Mouse (Mus musculus) stomach, embryonic 16.5 days (tissue): ENCODE measurements around the gene Ip6k1. TPM values are rescaled to one million over a fixed set of nuclear protein-coding genes. Genes with fewer than 3 reads are reported as not detected.
A peak's percentile ranks its signal among the peaks of the same experiment; 100 is the strongest.

ENCODE experiments used
- ATAC-seq: fragments of 200-750 bp; cut with Nextera tagmentation; 2 replicates; pipeline ENCODE4 v1.8.0; 2017; ENCODE audit warnings: moderate number of reproducible peaks, moderate TSS enrichment; ENCODE audit not compliant: insufficient read depth, low FRiP score
- H3K27ac ChIP-seq: fragments of 300-500 bp; sonication (generic); 2 replicates; pipeline ENCODE4 v1.5.1; 2014; ENCODE audit warnings: low read length
- H3K27me3 ChIP-seq: fragments of 300-500 bp; sonication (generic); 2 replicates; pipeline ENCODE4 v1.6.1; 2014; ENCODE audit warnings: low read length, control low read depth, mixed read lengths; ENCODE audit not compliant: control insufficient read depth, insufficient read depth
- H3K36me3 ChIP-seq: fragments of 300-500 bp; sonication (generic); 2 replicates; pipeline ENCODE4 v1.6.1; 2014; ENCODE audit warnings: low read length; ENCODE audit not compliant: control insufficient read depth, insufficient read depth
- H3K4me1 ChIP-seq: fragments of 300-500 bp; sonication (generic); 2 replicates; pipeline ENCODE4 v1.6.1; 2014; ENCODE audit warnings: low read length, control low read depth, mixed read lengths; ENCODE audit not compliant: control insufficient read depth, insufficient read depth
- H3K4me2 ChIP-seq: fragments of 300-500 bp; sonication (generic); 2 replicates; pipeline ENCODE4 v1.6.1; 2014; ENCODE audit warnings: low read depth, low read length, mixed read lengths
- H3K4me3 ChIP-seq: fragments of 300-500 bp; sonication (generic); replicated peaks from 2 replicates; pipeline ENCODE4 v1.5.1; 2014; ENCODE audit warnings: mild to moderate bottlenecking, low read length
- H3K9ac ChIP-seq: fragments of 300-500 bp; sonication (generic); 2 replicates; pipeline ENCODE4 v1.6.1; 2014; ENCODE audit warnings: low read length
- H3K9me3 ChIP-seq: fragments of 300-500 bp; sonication (generic); replicated peaks from 2 replicates; pipeline ENCODE4 v1.6.1; 2016; ENCODE audit warnings: low read length, control low read depth; ENCODE audit not compliant: control insufficient read depth
- WGBS: fragments of 180-500 bp; shearing (Covaris S2); extraction: QIAGEN DNeasy Blood & Tissue Kit; methylation state at CpG from one replicate; pipeline ENCODE4 v1.1.7; 2014; 5-methylcytosine and 5-hydroxymethylcytosine counted together
- polyA plus RNA-seq: library from polyadenylated mRNA; unstranded; fragments of >200 nt; fragmentation: Nextera tagmentation; extraction: Ambion mirVana; gene quantifications from 2 replicates; pipeline ENCODE4 v1.2.1, GENCODE M21; 2015

Gene Ip6k1
- polyA plus RNA-seq, 1 experiment from 2014 or later = 50.5 TPM

DNA sequence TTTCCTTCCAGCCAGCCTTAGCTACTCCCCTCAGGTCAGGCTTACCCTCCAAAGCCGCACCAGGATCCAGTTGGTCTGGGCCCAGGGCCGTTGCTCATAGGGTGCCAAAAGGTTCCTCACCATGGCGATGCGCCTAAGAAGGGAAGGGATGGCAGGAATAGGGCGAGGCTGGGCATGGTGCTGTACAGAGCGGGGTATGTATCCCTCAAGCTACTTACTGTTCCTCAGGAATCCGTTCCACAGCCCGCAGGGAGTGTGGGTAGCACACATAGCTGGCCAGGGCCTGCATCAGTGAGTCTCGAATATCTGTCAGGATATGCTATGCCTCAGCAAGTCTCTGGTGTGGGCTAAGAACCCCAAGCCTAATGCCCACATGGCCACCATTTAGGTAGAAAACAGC is 56.0 kb downstream of the Ip6k1 start:
- H3K4me1 ChIP-seq = peaks cover 3% of the 10 kb centered on the region
- WGBS = 94% methylated on average over 9 of the region's 9 CpGs
- no peak for ATAC-seq
- no peak overlapping the region for H3K9ac ChIP-seq
- no peaks in the 10 kb centered on the region for H3K27me3 ChIP-seq
- no peak overlapping the region for H3K27ac ChIP-seq
- no peaks in the 10 kb centered on the region for H3K9me3 ChIP-seq
- no peak overlapping the region for H3K4me2 ChIP-seq
- peaks cover 14% of the 10 kb centered on the region for H3K36me3 ChIP-seq
- H3K4me3 ChIP-seq = no peak overlapping the region

DNA sequence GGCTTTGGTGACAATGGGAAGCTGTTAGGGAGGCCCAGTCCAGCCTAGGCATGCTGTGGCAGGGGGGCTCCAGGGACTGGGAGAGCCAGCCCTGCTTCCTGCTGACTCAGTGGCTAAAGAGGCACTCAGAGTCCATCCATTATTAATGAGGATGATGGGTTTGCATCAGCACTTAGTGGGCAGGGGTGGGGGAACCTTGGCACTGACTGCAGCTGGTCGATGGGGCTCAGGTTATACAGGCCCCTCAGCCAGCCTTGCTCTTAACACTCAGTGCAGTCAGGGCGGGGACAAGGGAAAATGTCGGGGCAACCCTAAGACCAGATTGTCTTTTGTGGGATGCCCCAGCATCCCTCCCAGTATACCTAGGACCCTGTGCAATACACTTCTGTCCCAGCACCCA is 59.8 kb downstream of the Ip6k1 start:
- no peaks in the 10 kb centered on the region for H3K27me3 ChIP-seq
- no peak overlapping the region for H3K4me3 ChIP-seq
- no peak for ATAC-seq
- 90% methylated on average over 3 of the region's 3 CpGs for WGBS
- no peak overlapping the region for H3K9ac ChIP-seq
- H3K36me3 ChIP-seq = peaks cover 9% of the 10 kb centered on the region
- no peaks in the 10 kb centered on the region for H3K9me3 ChIP-seq
- H3K27ac ChIP-seq = no peak overlapping the region
- H3K4me2 ChIP-seq = no peak overlapping the region
- no peaks in the 10 kb centered on the region for H3K4me1 ChIP-seq

DNA sequence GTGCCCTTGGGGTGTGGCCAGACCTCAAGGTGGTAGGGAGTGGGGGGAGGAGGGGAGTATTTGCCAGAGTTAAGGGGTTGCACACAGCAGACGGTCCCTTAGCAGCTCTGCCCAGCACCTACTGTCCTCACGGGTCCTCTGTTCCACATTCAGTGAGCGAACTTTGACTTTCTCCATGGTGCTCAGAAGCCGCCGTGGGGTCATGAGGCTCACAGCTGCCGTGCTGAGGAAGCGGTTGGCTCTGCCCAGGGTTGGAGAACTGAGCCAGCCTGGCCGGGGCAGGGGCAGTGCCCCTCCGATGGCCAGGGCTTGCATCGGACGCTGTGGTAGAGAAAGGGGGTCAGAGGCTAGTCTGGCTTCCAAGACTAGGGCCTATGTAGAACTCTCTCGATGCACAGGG is 61.1 kb downstream of the Ip6k1 start:
- Histone ChIP-seq H3K9ac (0 out of 2 replicates have a peak overlapping the region, but pooled peaks have one; percentile 29), H3K4me1 (no peaks in the 10 kb centered on the region), H3K4me3 (no peak overlapping the region), H3K4me2 (no peak overlapping the region), H3K36me3 (peaks cover 9% of the 10 kb centered on the region), H3K27ac (no peak overlapping the region), H3K9me3 (no peaks in the 10 kb centered on the region), H3K27me3 (no peaks in the 10 kb centered on the region)
- no peak for ATAC-seq
- WGBS = 78% methylated on average over 12 of the region's 12 CpGs

DNA sequence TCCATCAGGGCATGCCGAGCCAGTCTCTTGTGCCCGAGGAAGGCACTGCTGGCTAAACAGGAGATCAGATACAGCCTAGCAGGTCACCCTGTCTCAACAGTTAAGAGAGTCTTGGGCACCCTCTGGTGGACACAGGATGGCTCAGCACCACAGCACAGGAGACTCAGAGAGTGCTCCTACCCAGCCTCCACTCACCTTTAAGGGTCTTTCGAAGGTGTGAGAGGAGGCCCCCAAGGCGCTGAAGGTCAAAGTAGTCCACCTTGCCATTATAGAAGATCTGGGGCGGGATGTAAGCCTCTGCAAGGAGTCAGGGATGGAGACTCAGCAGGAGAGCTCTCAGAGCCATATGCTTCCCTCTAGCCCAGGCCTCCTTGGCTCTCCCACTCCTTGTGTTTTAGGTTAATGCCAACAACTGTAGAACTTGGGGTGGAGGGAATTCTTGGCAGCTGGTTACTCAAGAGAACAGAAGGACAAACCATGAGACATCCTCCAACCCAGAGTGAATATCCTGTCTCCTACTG is 63.2 kb downstream of the Ip6k1 start:
- H3K9ac ChIP-seq = no peak overlapping the region
- H3K9me3 ChIP-seq = no peaks in the 10 kb centered on the region
- no peak overlapping the region for H3K27ac ChIP-seq
- no peaks in the 10 kb centered on the region for H3K4me1 ChIP-seq
- H3K27me3 ChIP-seq = no peaks in the 10 kb centered on the region
- WGBS = 33% methylated on average over 5 of the region's 5 CpGs
- peak; percentile 45; the same call in 1 of the 2 replicates for ATAC-seq
- no peak overlapping the region for H3K4me2 ChIP-seq
- H3K4me3 ChIP-seq = no peak overlapping the region
- H3K36me3 ChIP-seq = peaks cover 4% of the 10 kb centered on the region

GRCm38 (mm10) chr9:108067199-108067598 is 64.9 kb downstream of the Ip6k1 start:
- peaks cover 13% of the 10 kb centered on the region for H3K36me3 ChIP-seq
- WGBS = 78% methylated on average over 7 of the region's 7 CpGs
- no peak overlapping the region for H3K9ac ChIP-seq
- no peaks in the 10 kb centered on the region for H3K27me3 ChIP-seq
- H3K9me3 ChIP-seq = no peaks in the 10 kb centered on the region
- H3K27ac ChIP-seq = no peak overlapping the region
- H3K4me3 ChIP-seq = no peak overlapping the region
- no peak overlapping the region for H3K4me2 ChIP-seq
- no peak for ATAC-seq
- H3K4me1 ChIP-seq = no peaks in the 10 kb centered on the region

DNA sequence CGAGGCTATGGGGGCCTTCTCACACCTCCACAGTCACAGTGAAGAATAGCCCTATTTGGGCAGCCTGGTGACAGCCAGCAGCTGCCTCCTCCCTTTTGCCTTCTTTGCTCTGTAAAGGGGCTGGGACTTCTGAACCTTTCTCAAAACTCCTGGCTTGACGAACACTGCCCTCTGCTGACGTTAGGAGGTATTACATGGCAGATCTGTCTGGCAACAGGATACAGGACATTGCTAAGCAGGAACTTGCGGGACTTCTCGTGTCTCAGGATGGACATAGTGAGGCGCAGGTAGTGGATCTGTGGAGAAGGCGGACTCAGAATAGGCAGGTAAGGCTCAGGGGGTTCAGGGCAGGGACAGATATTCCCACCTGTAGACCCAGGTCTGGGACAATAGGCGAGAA is 65.6 kb downstream of the Ip6k1 start:
- no peaks in the 10 kb centered on the region for H3K9me3 ChIP-seq
- no peak overlapping the region for H3K4me2 ChIP-seq
- WGBS = 22% methylated on average over 8 of the region's 8 CpGs
- no peak overlapping the region for H3K9ac ChIP-seq
- no peak overlapping the region for H3K27ac ChIP-seq
- H3K4me3 ChIP-seq = no peak overlapping the region
- peaks cover 13% of the 10 kb centered on the region for H3K36me3 ChIP-seq
- no peaks in the 10 kb centered on the region for H3K27me3 ChIP-seq
- ATAC-seq = peak; percentile 32; the same call in 1 of the 2 replicates
- no peaks in the 10 kb centered on the region for H3K4me1 ChIP-seq

GRCm38 (mm10) chr9:108069007-108069406 is 66.7 kb downstream of the Ip6k1 start:
- Histone ChIP-seq H3K27me3 (no peaks in the 10 kb centered on the region), H3K4me1 (0 out of 2 replicates have a peak, but pooled peaks cover 4% of the 10 kb centered on the region), H3K27ac (no peak overlapping the region), H3K9me3 (no peaks in the 10 kb centered on the region), H3K4me3 (no peak overlapping the region), H3K36me3 (peaks cover 13% of the 10 kb centered on the region), H3K4me2 (no peak overlapping the region), H3K9ac (no peak overlapping the region)
- 90% methylated on average over 9 of the region's 9 CpGs for WGBS
- no peak for ATAC-seq

- H3K9me3 ChIP-seq = no peaks in the 10 kb centered on the region
- H3K27me3 ChIP-seq = no peaks in the 10 kb centered on the region
- ATAC-seq = no peak
- no peak overlapping the region for H3K4me2 ChIP-seq
- 86% methylated on average over 7 of the region's 7 CpGs for WGBS
- H3K9ac ChIP-seq = no peak overlapping the region
- H3K36me3 ChIP-seq = peaks cover 13% of the 10 kb centered on the region
- H3K4me1 ChIP-seq = 0 out of 2 replicates have a peak, but pooled peaks cover 4% of the 10 kb centered on the region
- H3K27ac ChIP-seq = no peak overlapping the region
- H3K4me3 ChIP-seq = no peak overlapping the region
These were observed 67.2 kb downstream of the Ip6k1 start for GRCm38 (mm10) chr9:108069529-108069928.

DNA sequence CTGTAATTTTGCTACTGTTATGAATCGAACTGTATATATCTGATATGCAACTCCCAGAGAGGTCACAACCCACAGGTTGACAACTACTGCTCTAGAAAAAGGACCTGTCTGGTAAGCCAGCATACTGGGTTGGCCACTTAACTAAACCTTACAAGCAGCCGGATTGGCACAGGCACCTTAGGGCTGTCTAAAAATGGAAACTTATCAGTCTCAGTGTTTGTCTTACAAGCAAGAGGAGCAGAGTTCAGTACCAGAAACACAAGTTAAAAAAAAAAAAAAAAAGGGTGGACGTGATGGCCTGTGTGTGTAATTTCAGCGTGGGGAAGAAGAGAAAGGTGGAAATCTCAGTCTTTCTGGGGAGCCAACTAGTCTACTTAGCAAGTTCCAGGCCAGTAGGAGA is 69.5 kb downstream of the Ip6k1 start:
- ATAC-seq = peak; percentile 31; the same call in 1 of the 2 replicates
- WGBS = 71% methylated on average over 4 of the region's 4 CpGs
- 0 out of 2 replicates have a peak, but pooled peaks cover 4% of the 10 kb centered on the region for H3K4me1 ChIP-seq
- no peaks in the 10 kb centered on the region for H3K9me3 ChIP-seq
- peak overlapping the region; percentile 64; the same call in 1 of the 2 replicates for H3K27ac ChIP-seq
- H3K9ac ChIP-seq = 0 out of 2 replicates have a peak overlapping the region, but pooled peaks have one; percentile 9
- no peak overlapping the region for H3K4me3 ChIP-seq
- no peaks in the 10 kb centered on the region for H3K27me3 ChIP-seq
- H3K36me3 ChIP-seq = peaks cover 13% of the 10 kb centered on the region
- H3K4me2 ChIP-seq = no peak overlapping the region
